Mouse (Mus musculus) E14TG2a.4 (cell line): ENCODE results near the gene Rab19.

Source experiments
- CTCF ChIP-seq: conservative IDR thresholded peaks from 2 replicates; pipeline ENCODE4 v1.5.1; 2014; ENCODE audit warnings: low read length
- NANOG ChIP-seq: IDR thresholded peaks from 2 replicates; pipeline ENCODE4 v1.6.1; 2014; ENCODE audit warnings: borderline replicate concordance, low read length, mixed read lengths
- POU5F1 ChIP-seq: IDR thresholded peaks from 2 replicates; pipeline ENCODE4 v1.6.1; 2014; ENCODE audit warnings: low read length, borderline replicate concordance

- TF ChIP-seq CTCF, result no peak
- TF ChIP-seq NANOG, result no peak
- no peak for TF ChIP-seq POU5F1
These were observed 32.0 kb upstream of the Rab19 start for GRCm38 (mm10) chr6:39348946-39349345.
